ENCODE assay signal across 10 mouse cellular contexts in genomic region chr11:85574496-85574895, GRCm38 (mm10).
A peak's percentile ranks its signal among the peaks of the same experiment; 100 is the strongest.
DNase-seq lines count a peak whose midpoint lies in the region; ATAC-seq and TF ChIP-seq lines count a peak whose summit lies in the region.
"Had no signal": no experiment of that assay in that cellular context is flagged by ENCODE, and none has a peak within 500 bp of the region (broad histone marks: within the 10 kb centered on the region; RNA-seq: fewer than 3 reads in every experiment).

No protein-coding gene starts in this region.

- no peak for TF ChIP-seq POLR2A in limb, embryonic 14.5 days (IDR thresholded peaks at IDR 0.05; ENCODE audit: borderline replicate concordance, extremely low read depth, insufficient read depth, insufficient read length)

- peak; percentile 17 for DNase-seq in limb, embryonic 14.5 days (ENCODE audit: low spot score)
- no peak for DNase-seq in limb, embryonic 10.5 days (ENCODE audit: low spot score)
- peak; percentile 21 for DNase-seq in embryonic facial prominence, embryonic 10.5 days (ENCODE audit: low spot score)
- peak; percentile 43 for DNase-seq in lung, postnatal 14 days
- no peak for DNase-seq in right cerebral cortex, postnatal 10 days (ENCODE audit: low spot score in 2 of 2)
- no peak for DNase-seq in layer of hippocampus, adult 2 months (ENCODE audit: low spot score in 2 of 2)
- DNase-seq in layer of hippocampus, postnatal 25 days (ENCODE audit: extremely low spot score in 1 of 2, low spot score in 1 of 2) = no peak

- no peaks in the 10 kb centered on the region for H3K36me3 ChIP-seq in limb, embryonic 14.5 days (ENCODE audit: control insufficient read depth, insufficient read depth, low read length)
- H3K36me3 ChIP-seq in limb, embryonic 10.5 days = peaks cover 2% of the 10 kb centered on the region; the same call in 1 of the 2 replicates
- H3K36me3 ChIP-seq in embryonic facial prominence, embryonic 10.5 days (replicated peaks) = no peaks in the 10 kb centered on the region
- no peaks in the 10 kb centered on the region for H3K36me3 ChIP-seq in intestine, embryonic 16.5 days (ENCODE audit: control insufficient read depth, insufficient read depth, low read length)

- H3K9ac ChIP-seq in limb, embryonic 14.5 days (ENCODE audit: low read depth, low read length, severe bottlenecking) = no peak overlapping the region
- no peak overlapping the region for H3K9ac ChIP-seq in intestine, embryonic 16.5 days (ENCODE audit: low read depth, low read length)
- H3K9ac ChIP-seq: hindbrain, embryonic 14.5 days; liver, embryonic 14.5 days had no signal

- no peak overlapping the region for H3K4me2 ChIP-seq in limb, embryonic 14.5 days (replicated peaks; ENCODE audit: low read depth, low read length, severe bottlenecking)
- no peak overlapping the region for H3K4me2 ChIP-seq in intestine, embryonic 16.5 days (ENCODE audit: low read depth, low read length)
- H3K4me2 ChIP-seq: hindbrain, embryonic 14.5 days had no signal

- H3K4me3 ChIP-seq in limb, embryonic 14.5 days (replicated peaks; ENCODE audit: low read length) = no peak overlapping the region
- H3K4me3 ChIP-seq in limb, embryonic 10.5 days = no peak overlapping the region
- no peak overlapping the region for H3K4me3 ChIP-seq in embryonic facial prominence, embryonic 10.5 days
- no peak overlapping the region for H3K4me3 ChIP-seq in intestine, embryonic 16.5 days (ENCODE audit: low read length)
- H3K4me3 ChIP-seq in layer of hippocampus, adult 2 months = no peak overlapping the region

- no peaks in the 10 kb centered on the region for H3K9me3 ChIP-seq in limb, embryonic 14.5 days (ENCODE audit: control insufficient read depth, low read length)
- H3K9me3 ChIP-seq in limb, embryonic 10.5 days (replicated peaks) = no peaks in the 10 kb centered on the region
- no peaks in the 10 kb centered on the region for H3K9me3 ChIP-seq in embryonic facial prominence, embryonic 10.5 days
- no peaks in the 10 kb centered on the region for H3K9me3 ChIP-seq in intestine, embryonic 16.5 days (ENCODE audit: control insufficient read depth, low read length)

- peaks cover 8% of the 10 kb centered on the region for H3K4me1 ChIP-seq in limb, embryonic 14.5 days (ENCODE audit: control insufficient read depth, insufficient read depth, low read length)
- H3K4me1 ChIP-seq in limb, embryonic 10.5 days = peaks cover 35% of the 10 kb centered on the region
- H3K4me1 ChIP-seq in embryonic facial prominence, embryonic 10.5 days = peaks cover 56% of the 10 kb centered on the region
- H3K4me1 ChIP-seq in intestine, embryonic 16.5 days (ENCODE audit: control insufficient read depth, insufficient read depth, low read length) = peaks cover 21% of the 10 kb centered on the region

- no peak overlapping the region for H3K27ac ChIP-seq in limb, embryonic 14.5 days (replicated peaks; ENCODE audit: low read depth, low read length)
- no peak overlapping the region for H3K27ac ChIP-seq in limb, embryonic 10.5 days
- H3K27ac ChIP-seq in embryonic facial prominence, embryonic 10.5 days (replicated peaks) = no peak overlapping the region
- H3K27ac ChIP-seq in intestine, embryonic 16.5 days (ENCODE audit: low read length) = no peak overlapping the region
- no peak overlapping the region for H3K27ac ChIP-seq in layer of hippocampus, adult 2 months
- H3K27ac ChIP-seq: hindbrain, embryonic 14.5 days; liver, embryonic 14.5 days had no signal

- ATAC-seq in limb, embryonic 14.5 days (ENCODE audit: low FRiP score, low read depth) = no peak
- peak; percentile 65 for ATAC-seq in intestine, embryonic 16.5 days

- no peak for TF ChIP-seq CTCF in layer of hippocampus, adult 2 months (conservative IDR thresholded peaks at IDR 0.05)

- 12% methylated on average over 4 of the region's 4 CpGs for WGBS in limb, embryonic 14.5 days
- WGBS in limb, embryonic 10.5 days = 10% methylated on average over 4 of the region's 4 CpGs
- WGBS in embryonic facial prominence, embryonic 10.5 days = 17% methylated on average over 4 of the region's 4 CpGs
- WGBS in intestine, embryonic 16.5 days = 6% methylated on average over 4 of the region's 4 CpGs

- no peaks in the 10 kb centered on the region for H3K27me3 ChIP-seq in limb, embryonic 14.5 days (ENCODE audit: control insufficient read depth, insufficient read depth, low read length)
- H3K27me3 ChIP-seq in limb, embryonic 10.5 days (ENCODE audit: low read depth, poor library complexity, severe bottlenecking) = no peaks in the 10 kb centered on the region
- no peaks in the 10 kb centered on the region for H3K27me3 ChIP-seq in embryonic facial prominence, embryonic 10.5 days (replicated peaks; ENCODE audit: low read depth, poor library complexity, severe bottlenecking)
- H3K27me3 ChIP-seq in intestine, embryonic 16.5 days (replicated peaks; ENCODE audit: control insufficient read depth, insufficient read depth, low read length) = no peaks in the 10 kb centered on the region

Comparison
In these comparisons a context has a peak if more than half of its experiments do, and no peak if none do; other contexts are left out.
1. DNase-seq: peak in limb, embryonic 14.5 days (single experiment), embryonic facial prominence, embryonic 10.5 days (single experiment) and lung, postnatal 14 days (single experiment); none in limb, embryonic 10.5 days (single experiment), right cerebral cortex, postnatal 10 days (0 of 2), layer of hippocampus, adult 2 months (0 of 2) and layer of hippocampus, postnatal 25 days (0 of 2).